Mouse (Mus musculus) intestine, embryonic 15.5 days (tissue): ENCODE measurements at regions not wholly inside any gene's neighbourhood (a gene's known extent, or its start where the extent isn't known, plus 50 kb on each side); places are given as distances from the start of the nearest gene placed in this dataset.

Experiments used
- ATAC-seq: fragments of 200-750 bp; cut with Nextera tagmentation; 2 replicates; pipeline ENCODE4 v1.8.0; 2017; ENCODE audit warnings: moderate TSS enrichment, moderate library complexity
- H3K27ac ChIP-seq: fragments of 300-500 bp; sonication (generic); 2 replicates; pipeline ENCODE4 v1.5.1; 2015; ENCODE audit warnings: mild to moderate bottlenecking, inconsistent platforms
- H3K27me3 ChIP-seq: fragments of 300-500 bp; sonication (generic); replicated peaks from 2 replicates; pipeline ENCODE4 v1.6.1; 2015; ENCODE audit warnings: inconsistent platforms
- H3K36me3 ChIP-seq: fragments of 300-500 bp; sonication (generic); 2 replicates; pipeline ENCODE4 v1.6.1; 2015; ENCODE audit warnings: inconsistent platforms
- H3K4me1 ChIP-seq: fragments of 300-500 bp; sonication (generic); replicated peaks from 2 replicates; pipeline ENCODE4 v1.6.1; 2015; ENCODE audit warnings: inconsistent platforms
- H3K4me2 ChIP-seq: fragments of 300-500 bp; sonication (generic); replicated peaks from 2 replicates; pipeline ENCODE4 v1.6.1; 2015; ENCODE audit warnings: mild to moderate bottlenecking, inconsistent platforms
- H3K4me3 ChIP-seq: fragments of 300-500 bp; sonication (generic); replicated peaks from 2 replicates; pipeline ENCODE4 v1.5.1; 2015; ENCODE audit warnings: inconsistent platforms
- H3K9ac ChIP-seq: fragments of 300-500 bp; sonication (generic); 2 replicates; pipeline ENCODE4 v1.6.1; 2015; ENCODE audit warnings: inconsistent platforms
- H3K9me3 ChIP-seq: fragments of 300-500 bp; sonication (generic); 2 replicates; pipeline ENCODE4 v1.6.1; 2016; ENCODE audit warnings: inconsistent platforms
- WGBS: fragments of 180-500 bp; shearing (Covaris S2); methylation state at CpG from one replicate; pipeline ENCODE4 v1.1.7; 2015; 5-methylcytosine and 5-hydroxymethylcytosine counted together

DNA sequence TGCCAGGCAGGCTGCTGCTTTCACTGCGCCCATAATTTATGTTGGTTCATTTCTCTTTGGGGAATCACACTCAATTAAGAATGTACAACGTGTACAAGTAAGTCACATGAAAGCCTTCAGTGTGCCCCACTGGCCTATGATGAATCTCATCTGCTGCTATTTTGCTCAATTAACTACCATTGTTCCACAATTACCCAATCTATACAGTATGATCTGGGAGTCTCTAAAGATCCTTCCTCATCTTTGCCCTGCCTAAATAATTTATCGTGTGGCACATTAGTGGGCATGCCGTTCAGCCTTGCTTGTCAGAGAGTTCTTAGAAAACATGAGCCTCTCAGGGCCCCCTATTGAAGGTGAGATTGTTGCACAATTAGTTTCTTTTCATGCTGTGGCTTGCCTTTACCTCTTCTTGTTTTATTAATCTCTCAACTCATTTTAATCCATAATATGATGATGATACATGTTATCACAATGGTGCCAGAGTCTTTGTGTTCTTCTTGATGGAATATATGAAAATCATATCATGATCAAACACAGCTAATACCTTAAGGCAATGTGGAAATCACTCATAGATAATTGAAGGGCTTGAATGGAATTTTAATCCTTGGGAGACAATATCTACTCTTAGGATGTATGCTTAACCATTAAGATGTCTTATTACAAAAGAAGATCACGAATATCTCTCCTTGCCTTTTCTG lies 113.3 kb downstream of the 1190002N15Rik start:
- Histone ChIP-seq H3K9ac (no peak overlapping the region), H3K4me3 (no peak overlapping the region), H3K9me3 (no peaks in the 10 kb centered on the region), H3K4me2 (no peak overlapping the region), H3K27ac (no peak overlapping the region), H3K4me1 (no peaks in the 10 kb centered on the region), H3K27me3 (no peaks in the 10 kb centered on the region), H3K36me3 (no peaks in the 10 kb centered on the region)
- WGBS = 74% methylated on average over 5 of the region's 5 CpGs
- ATAC-seq = no peak

DNA sequence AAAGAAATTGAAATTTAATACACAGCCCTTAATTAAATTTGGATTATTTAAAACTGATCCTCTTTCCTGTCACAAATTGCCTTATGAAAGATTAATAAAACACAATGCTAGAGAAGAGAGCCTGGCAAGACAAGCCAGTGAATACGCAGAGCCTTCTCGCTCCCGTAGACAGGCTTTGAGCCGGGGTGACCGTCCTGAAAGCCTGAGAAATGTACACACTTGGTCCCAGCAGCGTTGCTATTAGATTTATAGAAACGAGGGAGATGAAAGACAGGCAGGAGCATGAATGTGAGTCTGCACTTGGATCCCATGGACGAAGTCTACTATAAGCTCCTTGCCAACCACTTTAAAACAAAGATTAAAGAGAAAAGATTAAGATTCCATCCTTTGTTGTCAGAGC lies 127.3 kb downstream of the 1190002N15Rik start:
- H3K4me1 ChIP-seq = peaks cover 6% of the 10 kb centered on the region; the same call in 1 of the 2 replicates
- no peak overlapping the region for H3K4me2 ChIP-seq
- H3K27ac ChIP-seq = no peak overlapping the region
- WGBS = 36% methylated on average over 8 of the region's 8 CpGs
- no peak overlapping the region for H3K4me3 ChIP-seq
- H3K27me3 ChIP-seq = no peaks in the 10 kb centered on the region
- no peak overlapping the region for H3K9ac ChIP-seq
- H3K9me3 ChIP-seq = no peaks in the 10 kb centered on the region
- no peak for ATAC-seq
- no peaks in the 10 kb centered on the region for H3K36me3 ChIP-seq

DNA sequence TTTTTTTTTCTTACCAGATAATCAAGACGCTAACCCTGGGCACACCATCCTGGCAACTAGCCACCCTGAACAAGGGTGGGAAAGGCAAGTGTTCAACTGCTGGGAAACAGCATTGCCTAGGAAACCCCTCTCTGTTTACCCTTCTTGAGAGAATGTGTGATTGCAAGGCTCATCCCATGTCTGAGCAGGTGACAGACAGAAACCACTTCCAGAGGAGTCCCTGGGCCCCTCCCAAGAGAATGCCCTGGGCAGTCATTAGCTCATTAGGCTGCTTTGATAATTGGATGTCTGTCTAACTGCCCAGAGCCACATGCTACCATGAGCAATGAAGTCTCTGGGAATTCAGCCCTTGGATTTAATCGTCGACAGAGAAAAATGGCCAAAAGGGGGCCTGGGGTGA lies 127.8 kb downstream of the 1190002N15Rik start:
- Histone ChIP-seq H3K4me1 (peaks cover 6% of the 10 kb centered on the region; the same call in 1 of the 2 replicates), H3K4me3 (no peak overlapping the region), H3K9ac (no peak overlapping the region), H3K9me3 (no peaks in the 10 kb centered on the region), H3K27me3 (no peaks in the 10 kb centered on the region), H3K4me2 (no peak overlapping the region), H3K36me3 (no peaks in the 10 kb centered on the region), H3K27ac (no peak overlapping the region)
- ATAC-seq = no peak
- 41% methylated on average over 3 of the region's 3 CpGs for WGBS

DNA sequence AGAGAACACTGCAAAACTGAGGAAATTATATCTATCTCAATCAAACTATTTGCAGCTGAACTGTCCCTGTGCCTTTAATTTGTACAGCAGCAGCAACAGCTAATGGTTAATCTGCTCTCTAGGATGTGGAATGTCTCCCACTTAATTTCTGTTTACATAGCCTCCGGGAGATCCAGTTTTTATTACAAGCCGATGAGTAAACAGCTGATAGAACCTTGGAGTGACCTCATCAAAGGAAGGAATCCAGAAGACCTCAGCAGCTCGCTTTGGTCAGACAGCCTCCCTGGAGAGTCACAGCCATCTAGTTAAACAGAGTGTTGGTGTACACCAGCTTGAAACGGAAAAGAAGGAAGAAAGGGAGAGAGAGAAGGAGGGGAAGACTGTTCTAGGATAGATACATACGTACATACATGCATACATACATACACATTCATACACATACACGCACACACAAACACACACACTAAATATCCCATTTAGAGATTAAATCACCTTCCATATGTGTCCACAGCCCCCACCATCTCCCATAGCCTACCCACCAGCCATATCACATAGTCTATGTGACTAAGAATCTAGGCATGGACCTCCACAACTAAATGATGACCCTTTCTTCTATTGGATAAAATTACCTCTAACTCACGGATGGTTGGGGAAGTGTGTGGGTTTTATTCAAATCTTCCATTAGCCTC lies 129.1 kb downstream of the 1190002N15Rik start:
- Histone ChIP-seq H3K27me3 (no peaks in the 10 kb centered on the region), H3K9me3 (no peaks in the 10 kb centered on the region), H3K9ac (no peak overlapping the region), H3K36me3 (no peaks in the 10 kb centered on the region), H3K27ac (no peak overlapping the region), H3K4me3 (no peak overlapping the region), H3K4me2 (no peak overlapping the region), H3K4me1 (peaks cover 6% of the 10 kb centered on the region; the same call in 1 of the 2 replicates)
- WGBS = 32% methylated on average over 7 of the region's 7 CpGs
- ATAC-seq = peak; percentile 90

DNA sequence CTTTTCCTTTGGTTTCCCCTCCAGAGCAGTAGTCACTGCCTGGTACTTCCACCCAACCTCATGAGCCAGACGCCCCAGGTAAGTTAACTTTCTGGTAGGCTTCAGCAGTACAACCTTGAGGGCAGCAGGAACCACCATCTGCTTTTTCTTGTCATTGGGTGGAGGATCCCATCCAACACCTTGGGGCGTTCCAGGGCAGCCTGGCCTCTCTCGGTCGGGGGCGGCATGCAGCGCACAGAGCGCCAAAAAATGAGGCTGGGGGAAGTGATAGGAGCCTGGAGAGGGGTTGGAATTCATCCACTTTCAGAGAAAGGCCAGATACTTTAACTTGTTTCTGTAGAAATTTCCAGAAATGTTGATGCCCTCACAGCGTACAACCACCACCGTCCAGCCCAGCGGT lies 130.2 kb downstream of the 1190002N15Rik start:
- Histone ChIP-seq H3K4me1 (peaks cover 6% of the 10 kb centered on the region; the same call in 1 of the 2 replicates), H3K4me3 (no peak overlapping the region), H3K27ac (no peak overlapping the region), H3K9ac (no peak overlapping the region), H3K36me3 (no peaks in the 10 kb centered on the region), H3K9me3 (no peaks in the 10 kb centered on the region), H3K27me3 (no peaks in the 10 kb centered on the region), H3K4me2 (no peak overlapping the region)
- 87% methylated on average over 10 of the region's 10 CpGs for WGBS
- no peak for ATAC-seq

DNA sequence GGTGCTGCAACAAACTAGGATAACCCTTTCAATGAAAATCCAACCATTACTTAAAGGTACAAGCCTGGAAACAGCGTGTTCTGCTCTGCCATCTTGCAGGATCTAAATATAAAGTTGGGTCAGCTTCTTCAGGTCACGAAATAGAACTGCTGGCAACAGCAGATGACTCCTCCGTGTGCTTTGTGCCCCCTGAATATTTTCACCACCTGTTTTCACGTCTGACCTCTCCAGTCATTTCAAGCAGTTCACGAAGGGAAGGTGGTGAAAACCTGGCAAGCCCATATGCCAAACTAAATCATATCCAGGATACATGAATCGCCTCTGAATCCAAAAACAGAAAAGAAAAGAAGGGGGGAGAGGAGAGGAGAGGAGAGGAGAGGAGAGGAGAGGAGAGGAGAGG lies 133.3 kb downstream of the 1190002N15Rik start:
- WGBS = 80% methylated on average over 6 of the region's 6 CpGs
- no peak overlapping the region for H3K4me2 ChIP-seq
- H3K4me3 ChIP-seq = no peak overlapping the region
- ATAC-seq = no peak
- H3K4me1 ChIP-seq = peaks cover 6% of the 10 kb centered on the region; the same call in 1 of the 2 replicates
- H3K27ac ChIP-seq = no peak overlapping the region
- no peaks in the 10 kb centered on the region for H3K27me3 ChIP-seq
- H3K36me3 ChIP-seq = no peaks in the 10 kb centered on the region
- no peak overlapping the region for H3K9ac ChIP-seq
- H3K9me3 ChIP-seq = no peaks in the 10 kb centered on the region

DNA sequence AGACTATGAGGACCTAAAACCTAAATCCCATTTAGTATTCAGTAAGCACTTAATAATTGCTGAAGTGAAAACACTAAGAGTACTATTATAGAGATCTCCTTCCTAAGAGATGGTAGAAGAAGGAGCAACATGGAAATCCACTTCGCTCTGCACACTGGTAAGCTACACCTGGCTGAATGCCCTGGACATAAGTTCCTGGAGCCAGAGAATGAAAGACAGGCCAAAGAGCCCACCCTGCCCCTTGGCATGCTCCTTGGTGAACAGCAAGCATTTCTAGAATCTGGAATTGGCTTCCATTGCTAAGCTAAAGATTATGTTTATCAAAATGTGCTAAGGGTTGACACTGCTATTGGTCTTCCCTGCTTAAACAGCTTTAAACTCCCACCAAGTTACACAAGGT lies 137.3 kb downstream of the 1190002N15Rik start:
- ATAC-seq = no peak
- Histone ChIP-seq H3K4me1 (no peaks in the 10 kb centered on the region), H3K27ac (no peak overlapping the region), H3K36me3 (no peaks in the 10 kb centered on the region), H3K9ac (no peak overlapping the region), H3K4me2 (no peak overlapping the region), H3K4me3 (no peak overlapping the region), H3K9me3 (no peaks in the 10 kb centered on the region), H3K27me3 (no peaks in the 10 kb centered on the region)
- 89% methylated on average over 1 of the region's 1 CpGs for WGBS

DNA sequence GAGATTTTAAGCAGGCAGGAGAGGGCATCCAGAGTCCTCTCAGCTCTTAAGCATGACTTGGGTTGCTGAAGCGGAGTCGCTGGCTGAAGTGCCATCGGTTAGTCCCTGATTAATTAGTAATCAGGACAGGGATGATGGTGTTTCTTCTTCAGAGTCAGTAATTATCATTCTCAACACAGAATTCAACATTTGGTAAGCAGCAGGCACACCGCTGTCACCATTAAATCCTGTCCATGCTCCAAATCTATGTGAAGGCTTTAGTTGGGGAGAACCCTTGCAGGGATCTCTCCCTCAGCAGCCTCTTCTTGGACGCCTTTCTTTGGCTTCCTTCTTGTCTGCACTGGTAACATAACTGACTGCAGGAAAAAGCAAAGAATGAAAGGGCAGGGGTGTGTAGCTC lies 142.7 kb downstream of the 1190002N15Rik start:
- Histone ChIP-seq H3K9ac (no peak overlapping the region), H3K27ac (no peak overlapping the region), H3K4me1 (no peaks in the 10 kb centered on the region), H3K36me3 (no peaks in the 10 kb centered on the region), H3K27me3 (no peaks in the 10 kb centered on the region), H3K9me3 (no peaks in the 10 kb centered on the region), H3K4me2 (no peak overlapping the region), H3K4me3 (no peak overlapping the region)
- WGBS = 84% methylated on average over 5 of the region's 5 CpGs
- no peak for ATAC-seq

DNA sequence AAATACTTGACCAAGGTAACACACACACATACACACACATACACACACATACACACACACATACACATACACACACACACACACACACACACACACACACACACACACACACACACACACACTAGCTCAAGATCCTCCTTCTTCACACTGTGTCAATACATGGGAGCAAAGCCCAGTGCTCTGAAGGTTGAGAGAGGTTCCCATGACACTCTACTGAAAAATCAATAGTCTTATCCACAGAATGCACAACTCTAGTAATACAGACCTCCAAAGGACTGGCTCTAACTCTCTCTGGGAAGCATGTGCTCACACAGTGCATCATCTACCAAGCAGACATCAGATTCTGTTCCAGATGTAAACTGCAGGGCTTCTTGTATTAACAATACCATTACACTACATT lies 151.7 kb downstream of the 1190002N15Rik start:
- no peak for ATAC-seq
- H3K4me3 ChIP-seq = no peak overlapping the region
- no peaks in the 10 kb centered on the region for H3K36me3 ChIP-seq

DNA sequence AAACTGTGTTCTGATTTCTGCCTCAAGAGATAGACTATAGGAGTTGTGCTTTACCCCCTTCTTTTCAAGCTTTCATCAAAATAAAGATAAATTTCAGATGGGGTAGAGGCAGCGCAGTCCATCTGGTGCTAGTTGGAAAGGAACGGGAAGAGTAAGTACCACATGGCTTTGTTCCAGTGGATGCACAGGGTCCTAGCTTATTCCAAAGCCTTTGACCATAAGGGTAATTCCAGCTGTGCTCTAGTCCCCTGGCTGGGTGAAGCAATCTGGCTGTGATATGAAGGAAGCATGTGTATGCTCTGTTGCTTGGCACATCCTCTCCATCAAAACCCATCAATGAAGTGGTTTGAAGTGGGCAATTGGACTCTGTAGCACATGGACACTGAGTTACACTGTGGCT lies 155.6 kb downstream of the 1190002N15Rik start:
- Histone ChIP-seq H3K27ac (no peak overlapping the region), H3K4me1 (no peaks in the 10 kb centered on the region), H3K9me3 (no peaks in the 10 kb centered on the region), H3K9ac (no peak overlapping the region), H3K36me3 (no peaks in the 10 kb centered on the region), H3K4me3 (no peak overlapping the region), H3K27me3 (no peaks in the 10 kb centered on the region), H3K4me2 (no peak overlapping the region)
- no peak for ATAC-seq
- WGBS = 79% methylated on average over 2 of the region's 2 CpGs

More for the DNA sequence above, 151.7 kb downstream of the 1190002N15Rik start:
- H3K4me2 ChIP-seq = no peak overlapping the region
- H3K4me1 ChIP-seq = no peaks in the 10 kb centered on the region
- no peak overlapping the region for H3K9ac ChIP-seq
- H3K27me3 ChIP-seq = no peaks in the 10 kb centered on the region
- H3K9me3 ChIP-seq = no peaks in the 10 kb centered on the region
- H3K27ac ChIP-seq = no peak overlapping the region

DNA sequence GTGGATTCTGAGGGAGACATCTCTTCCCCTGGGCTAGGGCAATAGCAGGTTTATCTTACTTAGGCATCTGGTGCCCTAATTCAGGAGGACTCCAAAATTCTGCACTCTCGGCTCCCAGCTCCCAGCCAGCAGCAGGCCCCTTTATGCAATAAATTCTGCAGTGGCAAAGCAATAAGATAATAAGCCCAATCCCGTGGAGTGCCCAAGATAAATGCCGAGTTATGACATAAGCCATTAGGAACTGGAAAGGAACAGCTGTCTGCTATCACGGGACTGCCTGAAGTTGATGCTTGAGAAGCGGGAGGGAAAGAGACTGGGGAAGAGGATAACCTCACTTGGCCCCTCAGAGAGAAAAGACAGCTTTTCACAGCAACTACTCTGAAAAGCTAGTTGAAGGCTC lies 159.0 kb downstream of the 1190002N15Rik start:
- Histone ChIP-seq H3K36me3 (no peaks in the 10 kb centered on the region), H3K9me3 (no peaks in the 10 kb centered on the region), H3K27ac (no peak overlapping the region), H3K4me1 (no peaks in the 10 kb centered on the region), H3K4me2 (no peak overlapping the region), H3K9ac (no peak overlapping the region), H3K4me3 (no peak overlapping the region), H3K27me3 (no peaks in the 10 kb centered on the region)
- 17% methylated on average over 5 of the region's 5 CpGs for WGBS
- peak; percentile 56; the same call in 1 of the 2 replicates for ATAC-seq

DNA sequence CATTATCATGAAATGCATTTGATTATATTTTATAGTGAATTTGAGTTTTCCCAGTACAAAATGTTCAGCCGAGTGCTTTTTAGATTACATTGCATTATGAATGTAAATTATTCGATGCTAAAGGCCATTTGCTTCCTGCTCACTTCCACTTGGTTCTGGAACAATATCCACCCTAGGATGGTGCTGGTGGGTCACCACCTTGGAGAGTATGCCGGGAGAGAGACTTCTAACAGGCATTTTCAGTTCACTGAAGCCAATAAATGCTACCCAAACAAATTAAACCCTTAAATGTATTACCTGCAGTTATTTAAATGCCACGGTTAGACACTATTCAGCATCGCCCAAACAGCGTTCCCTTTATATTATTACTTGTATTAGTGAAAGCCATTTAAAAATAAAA lies 159.6 kb downstream of the 1190002N15Rik start:
- Histone ChIP-seq H3K4me1 (no peaks in the 10 kb centered on the region), H3K27me3 (no peaks in the 10 kb centered on the region), H3K27ac (no peak overlapping the region), H3K9ac (no peak overlapping the region), H3K4me2 (no peak overlapping the region), H3K36me3 (no peaks in the 10 kb centered on the region), H3K4me3 (no peak overlapping the region), H3K9me3 (no peaks in the 10 kb centered on the region)
- WGBS = 88% methylated on average over 6 of the region's 6 CpGs
- ATAC-seq = no peak
